ENCODE assay signal across 23 mouse cellular contexts in genomic region chr4:107035689-107036088, GRCm38 (mm10).
"Had no signal": no experiment of that assay in that cellular context is flagged by ENCODE, and none has a peak within 500 bp of the region (broad histone marks: within the 10 kb centered on the region; RNA-seq: fewer than 3 reads in every experiment).

No protein-coding gene starts in this region.

- DNase-seq: forebrain, postnatal 0 days; gastrocnemius, postnatal 14 days; gastrocnemius, postnatal 36 days; heart, adult 11 months; heart, adult 2 months; heart, postnatal 14 days; heart, postnatal 36 days; kidney, adult 2 months; kidney, postnatal 14 days; kidney, postnatal 36 days; layer of hippocampus, adult 9-11 months; layer of hippocampus, postnatal 36 days; liver; liver, embryonic 13.5 days had no signal

- H3K4me2 ChIP-seq: heart, embryonic 12.5 days; hindbrain, embryonic 13.5 days; hindbrain, embryonic 15.5 days; limb, embryonic 12.5 days; liver, embryonic 11.5 days; liver, embryonic 13.5 days had no signal

- H3K4me1 ChIP-seq: limb, embryonic 10.5 days; limb, embryonic 12.5 days; liver, embryonic 13.5 days had no signal

- H3K9me3 ChIP-seq: heart, embryonic 10.5 days; heart, embryonic 12.5 days; hindbrain, embryonic 13.5 days; hindbrain, embryonic 15.5 days; limb, embryonic 10.5 days; limb, embryonic 12.5 days; liver, embryonic 13.5 days had no signal

- H3K27ac ChIP-seq: heart, adult 2 months; heart, embryonic 10.5 days; hindbrain, embryonic 15.5 days; hindbrain, postnatal 0 days; kidney, postnatal 0 days; limb, embryonic 10.5 days; limb, embryonic 12.5 days; liver, embryonic 13.5 days had no signal

- ATAC-seq: forebrain, postnatal 0 days; hindbrain, postnatal 0 days had no signal

- H3K9ac ChIP-seq: forebrain, postnatal 0 days; heart, embryonic 12.5 days; hindbrain, embryonic 13.5 days; hindbrain, embryonic 15.5 days; limb, embryonic 12.5 days; liver, embryonic 13.5 days had no signal

- H3K4me3 ChIP-seq: heart, adult 2 months; heart, embryonic 10.5 days; heart, embryonic 12.5 days; hindbrain, embryonic 13.5 days; hindbrain, embryonic 15.5 days; limb, embryonic 10.5 days; limb, embryonic 12.5 days; liver, embryonic 13.5 days had no signal

- H3K27me3 ChIP-seq: heart, embryonic 12.5 days; hindbrain, embryonic 13.5 days; hindbrain, embryonic 15.5 days; limb, embryonic 12.5 days; liver, embryonic 13.5 days had no signal
